In the genomic region with DNA sequence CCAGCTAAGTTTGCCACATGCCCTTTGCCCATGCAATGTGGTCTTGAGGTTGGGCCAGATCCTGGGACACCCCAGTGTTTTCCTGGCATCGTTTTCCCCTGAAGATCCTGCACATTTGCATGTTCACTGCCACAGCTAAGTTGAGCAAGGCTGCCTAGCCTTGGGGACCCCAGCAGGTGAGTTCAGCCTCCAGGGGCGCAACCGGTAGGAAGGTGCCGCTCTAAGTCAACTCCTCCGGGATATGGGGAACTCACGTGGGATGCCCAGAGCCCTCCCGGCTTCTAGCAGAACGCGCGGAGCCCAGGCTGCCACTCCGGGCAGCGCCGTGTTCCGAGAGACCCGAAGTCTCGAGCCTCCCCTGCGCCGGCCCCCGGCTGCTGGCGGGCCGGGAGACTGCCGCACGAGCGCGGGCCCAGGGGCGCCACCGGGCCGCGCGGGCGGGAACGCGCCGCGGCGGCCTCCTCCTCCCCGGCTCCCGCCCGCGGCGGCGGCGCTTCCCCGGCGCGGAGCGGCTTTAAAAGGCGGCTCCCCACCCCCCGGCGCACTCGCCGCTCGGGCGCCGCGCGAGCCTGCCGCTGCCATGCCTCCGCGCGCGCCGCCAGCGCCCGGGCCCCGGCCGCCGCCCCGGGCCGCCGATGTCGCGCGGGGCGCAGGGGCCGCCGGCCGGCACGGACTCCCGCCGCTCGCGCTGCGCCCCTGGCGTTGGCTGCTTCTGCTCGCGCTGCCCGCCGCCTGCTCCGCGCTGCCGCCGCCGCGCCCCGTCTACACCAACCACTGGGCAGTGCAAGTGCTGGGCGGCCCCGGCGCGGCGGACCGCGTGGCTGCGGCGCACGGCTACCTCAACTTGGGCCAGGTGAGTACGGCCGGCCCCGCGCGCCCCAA, we compare ENCODE assay signal across 8 mouse cellular contexts. TPM values are rescaled to one million over a fixed set of nuclear protein-coding genes. Genes with fewer than 3 reads are reported as not detected.
DNase-seq lines count a peak whose midpoint lies in the region; ATAC-seq lines count a peak whose summit lies in the region.

A gene (plus strand): TSS at position 144 of the 882 bp plus-strand sequence.

- H3K4me3 ChIP-seq in erythroblast, embryonic 14.5 days (replicated peaks) = peak within 1 kb of the TSS; percentile 39
- peak within 1 kb of the TSS; percentile 72 for H3K4me3 ChIP-seq in hindbrain, embryonic 16.5 days (ENCODE audit: low read length)
- peak within 1 kb of the TSS; percentile 64 for H3K4me3 ChIP-seq in midbrain, embryonic 12.5 days

- no peaks in the 10 kb centered on the region for H3K36me3 ChIP-seq in erythroblast, embryonic 14.5 days (ENCODE audit: control insufficient read depth)
- no peaks in the 10 kb centered on the region for H3K36me3 ChIP-seq in hindbrain, embryonic 16.5 days (ENCODE audit: control insufficient read depth, insufficient read depth, low read length)
- no peaks in the 10 kb centered on the region for H3K36me3 ChIP-seq in midbrain, embryonic 12.5 days

- peak within 1 kb of the TSS; percentile 78 for H3K9ac ChIP-seq in hindbrain, embryonic 16.5 days (ENCODE audit: low read depth, low read length)
- H3K9ac ChIP-seq in midbrain, embryonic 12.5 days (replicated peaks) = peak within 1 kb of the TSS; percentile 59

- no peak for ATAC-seq in erythroblast, adult 5-6 weeks (replicated peaks; ENCODE audit: low FRiP score, poor library complexity, severe bottlenecking)
- ATAC-seq in hindbrain, embryonic 16.5 days = peak; percentile 76
- peak; percentile 81 for ATAC-seq in midbrain, embryonic 12.5 days (ENCODE audit: low FRiP score, low read depth)

- peak within 1 kb of the TSS; percentile 98 for H3K4me2 ChIP-seq in hindbrain, embryonic 16.5 days (ENCODE audit: low read length)
- H3K4me2 ChIP-seq in midbrain, embryonic 12.5 days (replicated peaks) = peak within 1 kb of the TSS; percentile 98

- intact Hi-C loops in left cerebral cortex, postnatal 4 days (cut with DNase I) = no loop called here

- H3K4me1 ChIP-seq in erythroblast, embryonic 14.5 days (ENCODE audit: control insufficient read depth) = no peaks in the 10 kb centered on the region
- peaks cover 4% of the 10 kb centered on the region; the same call in 1 of the 2 replicates for H3K4me1 ChIP-seq in hindbrain, embryonic 16.5 days (ENCODE audit: control insufficient read depth, insufficient read depth, low read depth, low read length)
- H3K4me1 ChIP-seq in midbrain, embryonic 12.5 days = peaks cover 19% of the 10 kb centered on the region

- DNase-seq in cerebellum, postnatal 25 days = peak; percentile 40 to 56
- DNase-seq in gastrocnemius, postnatal 25 days = no peak
- DNase-seq in left cerebral cortex, postnatal 4 days = peak; percentile 49
- peak; percentile 9 for DNase-seq in yolk sac, embryonic 10.5 days (ENCODE audit: low spot score)

- peaks cover 74% of the 10 kb centered on the region for H3K27me3 ChIP-seq in erythroblast, embryonic 14.5 days (ENCODE audit: control insufficient read depth)
- H3K27me3 ChIP-seq in hindbrain, embryonic 16.5 days (replicated peaks; ENCODE audit: control insufficient read depth, insufficient read depth, low read length) = peaks cover 31% of the 10 kb centered on the region
- H3K27me3 ChIP-seq in midbrain, embryonic 12.5 days = peaks cover 71% of the 10 kb centered on the region

- under 1% methylated on average over 69 of the region's 111 CpGs for WGBS in hindbrain, embryonic 16.5 days
- WGBS in midbrain, embryonic 12.5 days = under 1% methylated on average over 76 of the region's 111 CpGs

- H3K9me3 ChIP-seq in erythroblast, embryonic 14.5 days (ENCODE audit: control insufficient read depth, low read length) = no peaks in the 10 kb centered on the region; the same call in 1 of the 2 replicates
- H3K9me3 ChIP-seq in hindbrain, embryonic 16.5 days (ENCODE audit: control insufficient read depth, low read length) = no peaks in the 10 kb centered on the region
- H3K9me3 ChIP-seq in midbrain, embryonic 12.5 days = no peaks in the 10 kb centered on the region

- no peak within 1 kb of the TSS for H3K27ac ChIP-seq in hindbrain, embryonic 16.5 days (ENCODE audit: low read depth, low read length)
- H3K27ac ChIP-seq in midbrain, embryonic 12.5 days (replicated peaks) = no peak within 1 kb of the TSS

RNA-seq across cellular contexts. Expression of the gene that starts here (rescaled TPM):
- polyA plus RNA-seq in erythroblast, embryonic 14.5 days (2012) = 0.12 TPM in 1 of 2 replicates, not detected in the other
- total RNA-seq in erythroblast, adult 5-6 weeks (2015; ENCODE audit: low replicate concordance) = not detected in 2 replicates
- not detected in 2 replicates for total RNA-seq in erythroblast, adult 5-6 weeks (2017; ENCODE audit: low replicate concordance)
- 10 to 100 TPM; 21.0 to 25.1 TPM for total RNA-seq in gastrocnemius, postnatal 25 days (2021)
- polyA plus RNA-seq in hindbrain, embryonic 16.5 days (2015; fragmentation: Nextera tagmentation; extraction: Ambion mirVana) = 0.99 and 1.4 TPM in 2 replicates
- total RNA-seq in left cerebral cortex, postnatal 4 days (2021) = 10 to 100 TPM; 15.3 to 15.7 TPM
- 0.69 and 0.98 TPM in 2 replicates for polyA plus RNA-seq in midbrain, embryonic 12.5 days (2016; fragmentation: Nextera tagmentation; extraction: Ambion mirVana)

Comparison
In these comparisons a context has a peak if more than half of its experiments do, and no peak if none do; other contexts are left out.
1. RNA of the gene that starts here (total RNA-seq): 21.0 to 25.1 TPM in gastrocnemius, postnatal 25 days and 15.3 to 15.7 TPM in left cerebral cortex, postnatal 4 days; not detected in erythroblast, adult 5-6 weeks; every median in the first group is over 10 times any median in the second.
2. Peak in ATAC-seq, H3K4me3 ChIP-seq, H3K9ac ChIP-seq and H3K4me2 ChIP-seq in midbrain, embryonic 12.5 days; RNA of the gene not detected or under 1 TPM.
3. Peak in every context shown above with its lines, with median percentiles within 50 percentile points of each other: H3K4me3 ChIP-seq.